Mouse (Mus musculus) lung, embryonic 16.5 days (tissue): ENCODE measurements around the gene Rgl3. TPM values are rescaled to one million over a fixed set of nuclear protein-coding genes. Genes with fewer than 3 reads are reported as not detected.

Source experiments
- ATAC-seq: fragments of 200-750 bp; cut with Nextera tagmentation; 2 replicates; pipeline ENCODE4 v1.8.0; 2017; ENCODE audit warnings: low read depth, mild to moderate bottlenecking, moderate library complexity
- H3K27ac ChIP-seq: fragments of 300-500 bp; sonication (generic); 2 replicates; pipeline ENCODE4 v1.5.1; 2014; ENCODE audit warnings: mild to moderate bottlenecking, control low read depth, low read length
- H3K27me3 ChIP-seq: fragments of 300-500 bp; sonication (generic); 2 replicates; pipeline ENCODE4 v1.6.1; 2014; ENCODE audit warnings: low read depth, low read length, mixed read lengths; ENCODE audit not compliant: control insufficient read depth, insufficient read depth
- H3K36me3 ChIP-seq: fragments of 300-500 bp; sonication (generic); 2 replicates; pipeline ENCODE4 v1.6.1; 2014; ENCODE audit warnings: low read length; ENCODE audit not compliant: control insufficient read depth, insufficient read depth
- H3K4me1 ChIP-seq: fragments of 300-500 bp; sonication (generic); replicated peaks from 2 replicates; pipeline ENCODE4 v1.6.1; 2014; ENCODE audit warnings: low read length, mixed read lengths; ENCODE audit not compliant: control insufficient read depth, insufficient read depth
- H3K4me2 ChIP-seq: fragments of 300-500 bp; sonication (generic); 2 replicates; pipeline ENCODE4 v1.6.1; 2014; ENCODE audit warnings: low read depth, low read length, control low read depth
- H3K4me3 ChIP-seq: fragments of 300-500 bp; sonication (generic); 2 replicates; pipeline ENCODE4 v1.5.1; 2014; ENCODE audit warnings: mild to moderate bottlenecking, low read length, control low read depth
- H3K9ac ChIP-seq: fragments of 300-500 bp; sonication (generic); 2 replicates; pipeline ENCODE4 v1.6.1; 2014; ENCODE audit warnings: low read length, control low read depth
- H3K9me3 ChIP-seq: fragments of 300-500 bp; sonication (generic); 2 replicates; pipeline ENCODE4 v1.6.1; 2016; ENCODE audit warnings: low read length; ENCODE audit not compliant: control insufficient read depth
- WGBS: fragments of 180-500 bp; shearing (Covaris S2); extraction: QIAGEN DNeasy Blood & Tissue Kit; methylation state at CpG from one replicate; pipeline ENCODE4 v1.1.7; 2014; 5-methylcytosine and 5-hydroxymethylcytosine counted together
- polyA plus RNA-seq: library from polyadenylated mRNA; unstranded; fragments of >200 nt; fragmentation: Nextera tagmentation; extraction: Ambion mirVana; gene quantifications from 2 replicates; pipeline ENCODE4 v1.2.1, GENCODE M21; 2015

Gene Rgl3
- polyA plus RNA-seq, 1 experiment from 2014 or later: 8.8 TPM

DNA sequence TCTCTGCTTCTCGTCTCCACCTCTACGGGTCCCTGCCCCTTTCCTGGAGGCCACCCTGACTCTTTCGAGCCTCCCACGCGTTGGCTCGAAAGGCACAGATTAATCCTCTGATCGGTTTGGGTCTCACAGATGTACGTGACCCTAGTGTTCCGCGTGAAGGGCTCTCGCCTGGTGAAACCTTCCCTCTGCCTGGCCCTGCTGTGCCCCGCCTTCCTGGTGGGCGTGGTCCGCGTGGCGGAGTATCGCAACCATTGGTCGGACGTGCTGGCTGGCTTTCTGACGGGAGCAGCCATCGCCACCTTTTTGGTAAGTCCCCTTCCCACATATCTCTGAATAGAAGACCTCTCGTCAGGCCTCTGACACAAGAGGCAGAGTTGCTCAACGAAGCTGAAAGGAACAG is 45.0 kb downstream of the Rgl3 start:
- H3K9ac ChIP-seq: no peak overlapping the region
- no peaks in the 10 kb centered on the region for H3K9me3 ChIP-seq
- no peak overlapping the region for H3K27ac ChIP-seq
- H3K36me3 ChIP-seq: no peaks in the 10 kb centered on the region
- H3K4me3 ChIP-seq: no peak overlapping the region
- H3K4me1 ChIP-seq: no peaks in the 10 kb centered on the region
- no peak overlapping the region for H3K4me2 ChIP-seq
- ATAC-seq: 0 out of 2 replicates have a peak, but pooled peaks have one; percentile 13
- WGBS: 16% methylated on average over 23 of the region's 23 CpGs
- peaks cover 6% of the 10 kb centered on the region; the same call in 1 of the 2 replicates for H3K27me3 ChIP-seq

DNA sequence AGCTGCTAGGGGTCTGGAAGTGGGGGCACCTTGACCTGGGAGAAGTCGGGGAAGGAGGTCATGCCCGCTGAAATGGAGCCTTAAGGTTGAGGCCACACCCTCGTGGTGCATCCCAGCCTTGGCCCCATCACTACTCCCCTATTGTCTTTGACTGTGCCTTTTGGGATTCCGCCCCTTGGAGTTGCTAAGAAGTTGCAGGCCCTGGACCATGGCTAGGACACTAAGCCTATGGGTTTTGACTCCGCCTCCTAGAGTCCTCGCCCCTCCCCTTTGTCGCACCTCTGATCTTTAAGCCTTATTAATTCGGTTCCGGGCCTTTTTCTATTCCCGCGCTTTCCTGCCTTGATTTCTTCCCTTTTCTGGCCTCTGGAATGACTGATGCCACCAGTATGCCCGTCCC is 45.6 kb downstream of the Rgl3 start:
- Histone ChIP-seq H3K4me2 (no peak overlapping the region), H3K9ac (no peak overlapping the region), H3K27ac (no peak overlapping the region), H3K27me3 (peaks cover 6% of the 10 kb centered on the region; the same call in 1 of the 2 replicates), H3K4me1 (no peaks in the 10 kb centered on the region), H3K4me3 (no peak overlapping the region), H3K9me3 (no peaks in the 10 kb centered on the region), H3K36me3 (no peaks in the 10 kb centered on the region)
- ATAC-seq: no peak
- WGBS: 38% methylated on average over 12 of the region's 12 CpGs

DNA sequence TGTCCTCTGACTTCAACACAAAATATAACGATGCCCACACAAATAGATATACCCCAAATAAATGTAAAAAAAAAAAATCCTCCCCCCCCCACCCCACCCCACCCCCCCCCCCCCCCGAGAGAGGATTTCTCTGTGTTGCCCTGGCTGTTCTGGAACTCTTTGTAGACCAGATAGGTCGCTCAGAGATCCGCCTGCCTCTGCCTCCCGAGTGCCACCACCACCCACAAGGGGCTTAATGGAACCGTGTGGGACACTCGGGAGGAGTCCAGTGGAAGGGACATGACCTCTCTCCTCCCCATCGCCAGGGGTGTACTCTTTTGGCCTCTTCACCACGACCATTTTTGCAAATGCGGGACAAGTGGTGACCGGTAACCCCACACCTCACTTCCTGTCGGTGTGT is 46.2 kb downstream of the Rgl3 start:
- H3K9ac ChIP-seq: no peak overlapping the region
- H3K27me3 ChIP-seq: peaks cover 3% of the 10 kb centered on the region; the same call in 1 of the 2 replicates
- H3K9me3 ChIP-seq: no peaks in the 10 kb centered on the region
- H3K4me1 ChIP-seq: no peaks in the 10 kb centered on the region
- WGBS: 70% methylated on average over 11 of the region's 12 CpGs
- H3K36me3 ChIP-seq: no peaks in the 10 kb centered on the region
- no peak overlapping the region for H3K4me3 ChIP-seq
- no peak overlapping the region for H3K27ac ChIP-seq
- no peak overlapping the region for H3K4me2 ChIP-seq
- ATAC-seq: no peak

- no peaks in the 10 kb centered on the region for H3K27me3 ChIP-seq
- peaks cover 3% of the 10 kb centered on the region for H3K4me1 ChIP-seq
- no peaks in the 10 kb centered on the region for H3K9me3 ChIP-seq
- H3K36me3 ChIP-seq: no peaks in the 10 kb centered on the region
- no peak overlapping the region for H3K4me2 ChIP-seq
- no peak for ATAC-seq
- H3K4me3 ChIP-seq: no peak overlapping the region
- no peak overlapping the region for H3K9ac ChIP-seq
- WGBS: 81% methylated on average over 4 of the region's 4 CpGs
- no peak overlapping the region for H3K27ac ChIP-seq
Observed at GRCm38 (mm10) chr9:21938234-21938855, 50.9 kb downstream of the Rgl3 start.

GRCm38 (mm10) chr9:21937711-21938175 is 51.5 kb downstream of the Rgl3 start:
- H3K4me3 ChIP-seq: peak overlapping the region; percentile 63; the same call in 1 of the 2 replicates
- no peaks in the 10 kb centered on the region for H3K9me3 ChIP-seq
- peak overlapping the region; percentile 84 for H3K4me2 ChIP-seq
- H3K27ac ChIP-seq: no peak overlapping the region
- no peaks in the 10 kb centered on the region for H3K36me3 ChIP-seq
- no peak overlapping the region for H3K9ac ChIP-seq
- no peaks in the 10 kb centered on the region for H3K27me3 ChIP-seq
- ATAC-seq: no peak
- peaks cover 3% of the 10 kb centered on the region for H3K4me1 ChIP-seq
- WGBS: 71% methylated on average over 4 of the region's 4 CpGs

- H3K27me3 ChIP-seq: no peaks in the 10 kb centered on the region
- peaks cover 3% of the 10 kb centered on the region for H3K4me1 ChIP-seq
- 1% methylated on average over 42 of the region's 43 CpGs for WGBS
- peak within 1 kb of the TSS; percentile 70 for H3K9ac ChIP-seq
- H3K4me2 ChIP-seq: peak within 1 kb of the TSS; percentile 84
- ATAC-seq: peak; percentile 99
- H3K4me3 ChIP-seq: peak within 1 kb of the TSS; percentile 63
- H3K36me3 ChIP-seq: no peaks in the 10 kb centered on the region
- no peaks in the 10 kb centered on the region for H3K9me3 ChIP-seq
- H3K27ac ChIP-seq: 0 out of 2 replicates have a peak within 1 kb of the TSS, but pooled peaks have one; percentile 45
Observed at GRCm38 (mm10) chr9:21936692-21937570, 52.3 kb downstream of the Rgl3 start, which contains the start of gene Plppr2. Gene Plppr2, plus strand, starts transcription at chr9:21937033.

DNA sequence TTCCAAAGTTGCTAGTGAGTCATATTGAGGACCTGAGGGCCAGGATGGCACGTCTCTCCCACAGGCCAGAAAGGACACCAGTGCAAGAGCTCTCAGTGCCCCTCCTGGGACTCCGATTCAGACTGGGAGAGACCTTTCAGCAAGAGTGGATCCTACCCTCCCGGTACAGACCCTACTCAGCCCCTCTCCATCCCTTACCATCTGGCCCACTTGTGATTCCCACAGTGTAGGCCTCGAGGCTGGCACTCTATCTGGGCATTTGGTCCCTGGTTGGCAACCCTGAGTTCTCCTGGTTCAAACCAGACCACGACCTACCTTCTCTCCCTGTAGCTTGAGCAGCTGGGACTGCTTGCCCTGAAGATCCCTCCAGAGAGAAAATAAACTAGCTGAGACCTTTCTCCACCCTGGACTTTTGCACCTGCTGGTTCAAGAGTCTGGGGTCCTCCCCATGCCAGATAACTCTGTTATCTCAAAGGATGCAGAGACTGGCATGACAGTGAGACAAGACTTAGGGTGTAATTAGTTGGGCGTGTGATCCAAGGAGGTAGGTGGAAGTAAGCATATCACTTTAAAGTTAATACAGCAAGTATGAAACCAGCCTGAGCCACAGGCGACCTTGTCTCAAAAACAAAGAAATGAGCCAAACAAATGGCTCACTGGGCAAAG is 53.6 kb downstream of the Rgl3 start:
- H3K27me3 ChIP-seq: no peaks in the 10 kb centered on the region
- H3K4me1 ChIP-seq: peaks cover 3% of the 10 kb centered on the region
- H3K9ac ChIP-seq: no peak overlapping the region
- H3K36me3 ChIP-seq: no peaks in the 10 kb centered on the region
- WGBS: 75% methylated on average over 7 of the region's 7 CpGs
- no peak for ATAC-seq
- no peaks in the 10 kb centered on the region for H3K9me3 ChIP-seq
- no peak overlapping the region for H3K4me3 ChIP-seq
- H3K27ac ChIP-seq: no peak overlapping the region
- no peak overlapping the region for H3K4me2 ChIP-seq

- Histone ChIP-seq H3K27ac (no peak overlapping the region), H3K9me3 (no peaks in the 10 kb centered on the region), H3K36me3 (no peaks in the 10 kb centered on the region), H3K4me1 (peaks cover 3% of the 10 kb centered on the region), H3K4me3 (no peak overlapping the region), H3K9ac (no peak overlapping the region), H3K4me2 (no peak overlapping the region), H3K27me3 (no peaks in the 10 kb centered on the region)
- no peak for ATAC-seq
- 88% methylated on average over 12 of the region's 12 CpGs for WGBS
Observed at GRCm38 (mm10) chr9:21934021-21934420, 55.2 kb downstream of the Rgl3 start.
